Mouse (Mus musculus) stomach, embryonic 15.5 days (tissue): Measurements from ENCODE around the gene Shank2. TPM values are rescaled to one million over a fixed set of nuclear protein-coding genes. Genes with fewer than 3 reads are reported as not detected.

Source experiments
- ATAC-seq: fragments of 200-750 bp; cut with Nextera tagmentation; 2 replicates; pipeline ENCODE4 v1.8.0; 2017; ENCODE audit warnings: low read depth, moderate number of reproducible peaks, moderate TSS enrichment; ENCODE audit not compliant: insufficient read depth, low FRiP score
- H3K27ac ChIP-seq: fragments of 300-500 bp; sonication (generic); 2 replicates; pipeline ENCODE4 v1.5.1; 2015; ENCODE audit warnings: mild to moderate bottlenecking, inconsistent platforms
- H3K27me3 ChIP-seq: fragments of 300-500 bp; sonication (generic); replicated peaks from 2 replicates; pipeline ENCODE4 v1.6.1; 2015; ENCODE audit warnings: inconsistent platforms
- H3K36me3 ChIP-seq: fragments of 300-500 bp; sonication (generic); 2 replicates; pipeline ENCODE4 v1.6.1; 2015; ENCODE audit warnings: inconsistent platforms
- H3K4me1 ChIP-seq: fragments of 300-500 bp; sonication (generic); 2 replicates; pipeline ENCODE4 v1.6.1; 2015; ENCODE audit warnings: inconsistent platforms
- H3K4me2 ChIP-seq: fragments of 300-500 bp; sonication (generic); 2 replicates; pipeline ENCODE4 v1.6.1; 2015; ENCODE audit warnings: mild to moderate bottlenecking, inconsistent platforms
- H3K4me3 ChIP-seq: fragments of 300-500 bp; sonication (generic); replicated peaks from 2 replicates; pipeline ENCODE4 v1.5.1; 2015; ENCODE audit warnings: inconsistent platforms
- H3K9ac ChIP-seq: fragments of 300-500 bp; sonication (generic); 2 replicates; pipeline ENCODE4 v1.6.1; 2015; ENCODE audit warnings: inconsistent platforms
- H3K9me3 ChIP-seq: fragments of 300-500 bp; sonication (generic); 2 replicates; pipeline ENCODE4 v1.6.1; 2016; ENCODE audit warnings: inconsistent platforms
- WGBS: fragments of 180-500 bp; shearing (Covaris S2); methylation state at CpG from one replicate; pipeline ENCODE4 v1.1.7; 2015; 5-methylcytosine and 5-hydroxymethylcytosine counted together
- polyA plus RNA-seq: library from polyadenylated mRNA; unstranded; fragments of >200 nt; fragmentation: Nextera tagmentation; extraction: Ambion mirVana; gene quantifications from 2 replicates; pipeline ENCODE4 v1.2.1, GENCODE M21; 2015

The Shank2 gene
- polyA plus RNA-seq, 1 experiment from 2014 or later, result 2.1 TPM

DNA sequence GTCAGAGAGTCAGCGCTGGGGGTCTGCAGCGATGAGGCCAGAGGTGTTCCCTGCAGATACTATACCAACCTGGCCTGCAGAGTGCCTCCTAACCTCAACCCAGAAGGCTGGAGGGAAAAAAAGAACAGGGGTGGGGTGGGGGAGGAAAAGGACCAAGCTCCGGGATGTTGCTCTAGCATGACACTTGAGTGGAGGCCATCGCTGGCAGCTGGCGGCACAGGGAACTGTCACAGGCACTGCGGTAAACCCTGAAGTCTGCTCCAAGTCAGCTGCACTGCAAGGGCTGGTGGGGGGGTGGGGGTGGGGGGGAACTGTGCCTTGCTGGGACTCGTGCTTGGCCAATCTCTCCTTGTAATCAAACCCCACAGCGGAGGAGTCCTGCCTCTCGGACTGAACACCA lies 448.9 kb downstream of the Shank2 start:
- H3K4me3 ChIP-seq, result no peak overlapping the region
- H3K4me2 ChIP-seq, result no peak overlapping the region
- H3K36me3 ChIP-seq, result peaks cover 68% of the 10 kb centered on the region
- no peak overlapping the region for H3K9ac ChIP-seq
- WGBS, result 88% methylated on average over 9 of the region's 9 CpGs
- H3K4me1 ChIP-seq, result no peaks in the 10 kb centered on the region
- H3K27me3 ChIP-seq, result no peaks in the 10 kb centered on the region
- no peak overlapping the region for H3K27ac ChIP-seq
- ATAC-seq, result no peak
- H3K9me3 ChIP-seq, result no peaks in the 10 kb centered on the region

DNA sequence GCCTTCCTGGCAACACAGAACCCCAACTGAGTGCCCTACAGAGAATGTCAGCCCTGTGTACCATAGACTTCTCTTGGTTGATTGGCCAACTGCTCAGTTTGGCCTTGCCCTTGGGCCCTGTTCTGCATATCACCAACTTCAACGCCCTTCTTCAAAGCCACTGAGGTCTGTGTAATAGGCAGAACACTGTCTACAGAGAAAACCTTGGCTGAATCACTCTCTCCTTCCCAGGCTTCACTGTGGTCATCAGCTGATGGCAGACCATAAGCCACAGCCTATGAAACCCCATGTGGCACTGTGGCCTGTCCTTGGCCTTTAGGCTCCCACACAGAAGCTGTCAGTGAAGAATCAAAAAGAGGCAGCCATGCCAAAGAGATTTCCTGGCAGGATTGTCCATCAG lies 457.2 kb downstream of the Shank2 start:
- H3K36me3 ChIP-seq, result peaks cover 82% of the 10 kb centered on the region
- ATAC-seq, result no peak
- no peak overlapping the region for H3K27ac ChIP-seq
- H3K4me2 ChIP-seq, result no peak overlapping the region
- no peak overlapping the region for H3K9ac ChIP-seq
- WGBS, result 89% methylated on average over 1 of the region's 1 CpGs
- no peaks in the 10 kb centered on the region for H3K9me3 ChIP-seq
- no peaks in the 10 kb centered on the region for H3K27me3 ChIP-seq
- no peaks in the 10 kb centered on the region for H3K4me1 ChIP-seq
- no peak overlapping the region for H3K4me3 ChIP-seq

DNA sequence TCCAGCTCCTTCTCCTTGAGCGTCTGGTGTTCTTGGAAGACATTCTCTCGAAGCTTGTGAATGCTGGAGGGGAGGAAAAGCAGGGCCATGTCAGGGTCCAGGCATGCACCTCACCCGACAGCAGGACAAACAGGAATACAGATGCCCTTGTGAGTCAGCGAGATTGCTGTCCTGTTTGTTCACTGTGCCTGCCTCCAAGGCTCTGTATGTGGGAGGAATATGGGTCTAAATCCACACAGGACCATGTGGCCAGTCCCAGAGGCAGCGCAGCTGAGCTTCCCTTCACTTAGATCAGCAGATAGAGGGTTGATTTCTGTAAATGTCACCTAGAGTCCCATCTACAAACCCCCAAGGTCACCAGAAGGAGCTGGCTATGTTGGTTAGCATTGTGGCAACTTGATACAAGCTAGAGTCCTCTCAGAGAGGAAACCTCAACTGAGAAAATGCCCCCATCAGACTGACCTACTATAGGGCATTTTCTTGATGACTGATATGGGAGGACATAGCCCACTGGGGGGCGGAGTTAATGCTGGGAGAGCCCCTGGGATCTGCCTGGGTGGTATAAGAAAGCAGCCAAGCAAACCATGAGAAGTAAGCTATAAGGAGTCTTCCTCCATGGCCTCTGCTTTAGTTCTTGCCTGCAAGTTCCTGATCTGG lies 459.6 kb downstream of the Shank2 start:
- 89% methylated on average over 6 of the region's 6 CpGs for WGBS
- no peak for ATAC-seq
- H3K9ac ChIP-seq, result no peak overlapping the region
- no peaks in the 10 kb centered on the region for H3K9me3 ChIP-seq
- no peak overlapping the region for H3K27ac ChIP-seq
- no peak overlapping the region for H3K4me2 ChIP-seq
- no peaks in the 10 kb centered on the region for H3K27me3 ChIP-seq
- no peaks in the 10 kb centered on the region for H3K4me1 ChIP-seq
- H3K4me3 ChIP-seq, result no peak overlapping the region
- peaks cover 75% of the 10 kb centered on the region for H3K36me3 ChIP-seq

DNA sequence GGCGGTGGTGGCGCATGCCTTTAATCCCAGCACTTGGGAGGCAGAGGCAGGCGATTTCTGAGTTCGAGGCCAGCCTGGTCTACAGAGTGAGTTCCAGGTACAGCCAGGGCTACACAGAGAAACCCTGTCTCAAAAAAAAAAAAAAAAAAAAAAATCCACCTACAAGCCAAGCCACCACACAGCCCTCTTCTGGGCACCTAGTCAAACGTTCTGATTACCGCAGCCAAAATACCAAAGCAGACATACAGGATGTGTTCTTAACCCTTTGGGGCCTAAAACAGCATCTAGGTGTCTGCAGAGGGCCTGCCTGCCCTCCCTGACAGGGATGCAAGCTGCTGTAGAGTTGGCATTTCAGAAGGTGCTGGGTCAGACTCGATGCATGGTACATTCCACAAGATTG lies 460.8 kb downstream of the Shank2 start:
- WGBS, result 85% methylated on average over 7 of the region's 7 CpGs
- no peak overlapping the region for H3K4me2 ChIP-seq

DNA sequence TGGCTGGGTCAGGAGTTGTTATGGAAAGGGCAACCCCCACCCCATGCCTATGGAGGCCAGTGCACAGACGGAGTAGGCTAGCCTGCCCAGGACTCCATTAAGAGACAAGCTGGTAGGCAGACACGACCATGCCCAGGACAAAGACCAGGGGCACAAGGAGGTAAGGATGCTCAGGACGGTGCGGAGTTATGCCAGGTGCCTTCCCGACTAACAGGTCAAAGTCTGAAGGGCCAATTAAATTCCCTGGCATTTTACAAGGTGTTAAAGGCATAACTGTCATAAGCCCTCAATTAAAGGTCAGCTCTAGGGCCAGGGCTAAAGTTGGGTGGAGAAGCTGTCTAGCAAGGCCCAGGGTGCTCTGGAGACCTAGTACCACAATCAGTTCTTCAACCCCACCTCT lies 467.0 kb downstream of the Shank2 start:
- H3K27ac ChIP-seq, result peak overlapping the region; percentile 91; the same call in 1 of the 2 replicates
- H3K4me1 ChIP-seq, result peaks cover 19% of the 10 kb centered on the region
- H3K9me3 ChIP-seq, result no peaks in the 10 kb centered on the region
- H3K27me3 ChIP-seq, result no peaks in the 10 kb centered on the region
- no peak for ATAC-seq
- 72% methylated on average over 5 of the region's 5 CpGs for WGBS
- peaks cover 13% of the 10 kb centered on the region for H3K36me3 ChIP-seq
- no peak overlapping the region for H3K4me3 ChIP-seq
- H3K9ac ChIP-seq, result no peak overlapping the region
- peak overlapping the region; percentile 71 for H3K4me2 ChIP-seq

More for the DNA sequence above, 460.8 kb downstream of the Shank2 start:
- no peak overlapping the region for H3K4me3 ChIP-seq
- H3K27me3 ChIP-seq, result no peaks in the 10 kb centered on the region
- no peak overlapping the region for H3K9ac ChIP-seq
- no peak for ATAC-seq
- H3K9me3 ChIP-seq, result no peaks in the 10 kb centered on the region
- peaks cover 63% of the 10 kb centered on the region for H3K36me3 ChIP-seq
- H3K4me1 ChIP-seq, result no peaks in the 10 kb centered on the region
- H3K27ac ChIP-seq, result no peak overlapping the region

DNA sequence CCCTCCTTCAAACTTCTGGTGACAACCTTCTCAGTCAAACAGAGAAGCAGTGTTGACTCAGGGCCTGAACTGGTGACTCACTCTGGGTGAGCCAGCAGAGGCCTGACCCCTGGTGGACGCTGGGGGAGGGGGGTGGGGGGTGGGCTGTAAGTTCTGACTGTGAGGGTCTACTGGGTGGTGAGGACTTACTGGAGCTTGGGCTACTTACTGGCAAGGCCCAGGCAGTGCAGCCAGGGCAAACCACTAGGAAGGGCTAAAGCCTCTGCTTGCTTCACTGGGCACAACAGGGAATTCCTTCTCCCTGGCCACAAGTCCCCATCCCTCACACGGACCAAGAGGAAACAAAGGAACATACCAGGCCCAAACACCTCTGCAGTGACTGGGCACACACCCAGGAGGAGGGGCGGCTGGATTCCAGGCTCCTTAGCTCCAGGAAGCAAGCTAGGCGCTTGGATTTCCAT lies 467.5 kb downstream of the Shank2 start:
- peaks cover 19% of the 10 kb centered on the region for H3K4me1 ChIP-seq
- peak overlapping the region; percentile 96 for H3K9ac ChIP-seq
- H3K4me2 ChIP-seq, result peak overlapping the region; percentile 71
- H3K9me3 ChIP-seq, result no peaks in the 10 kb centered on the region
- peaks cover 13% of the 10 kb centered on the region for H3K36me3 ChIP-seq
- H3K27ac ChIP-seq, result peak overlapping the region; percentile 91
- no peaks in the 10 kb centered on the region for H3K27me3 ChIP-seq
- peak; percentile 44 for ATAC-seq
- 20% methylated on average over 4 of the region's 4 CpGs for WGBS
- H3K4me3 ChIP-seq, result peak overlapping the region; percentile 95

DNA sequence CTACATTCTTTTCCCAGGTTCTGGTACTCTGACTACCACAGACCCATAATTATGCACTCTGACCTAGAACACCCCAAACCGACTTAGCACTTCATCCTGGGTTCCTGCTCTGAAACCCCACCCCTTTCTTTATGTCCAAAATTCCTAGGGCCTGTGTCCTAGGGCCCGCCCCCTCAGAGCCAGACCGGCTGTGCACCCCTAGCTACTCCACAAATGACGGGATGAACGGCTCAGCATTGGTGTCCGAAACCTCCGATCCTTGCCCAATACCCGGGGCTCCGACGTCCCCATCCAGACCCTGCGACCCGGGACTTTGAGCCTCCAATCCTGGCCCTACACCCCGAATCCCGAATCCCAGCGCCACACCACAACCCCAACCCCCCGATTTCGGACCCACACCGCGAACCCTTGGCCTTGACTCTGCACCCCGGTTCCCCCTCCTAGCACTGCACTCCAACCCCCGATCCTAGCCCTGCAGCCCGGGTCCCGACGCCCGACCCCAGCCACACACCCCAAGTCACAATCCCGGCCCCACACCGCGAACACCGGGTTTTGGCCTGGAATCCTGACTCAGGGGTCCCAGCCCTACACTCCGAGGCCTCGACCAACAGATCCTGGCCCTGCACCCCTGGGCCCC lies 468.3 kb downstream of the Shank2 start:
- Histone ChIP-seq H3K4me1 (peaks cover 19% of the 10 kb centered on the region), H3K9me3 (no peaks in the 10 kb centered on the region), H3K4me2 (peak overlapping the region; percentile 71), H3K9ac (peak overlapping the region; percentile 96), H3K4me3 (peak overlapping the region; percentile 95), H3K27me3 (no peaks in the 10 kb centered on the region), H3K36me3 (peaks cover 7% of the 10 kb centered on the region), H3K27ac (peak overlapping the region; percentile 91)
- WGBS, result 2% methylated on average over 31 of the region's 31 CpGs
- ATAC-seq, result peak; percentile 21

DNA sequence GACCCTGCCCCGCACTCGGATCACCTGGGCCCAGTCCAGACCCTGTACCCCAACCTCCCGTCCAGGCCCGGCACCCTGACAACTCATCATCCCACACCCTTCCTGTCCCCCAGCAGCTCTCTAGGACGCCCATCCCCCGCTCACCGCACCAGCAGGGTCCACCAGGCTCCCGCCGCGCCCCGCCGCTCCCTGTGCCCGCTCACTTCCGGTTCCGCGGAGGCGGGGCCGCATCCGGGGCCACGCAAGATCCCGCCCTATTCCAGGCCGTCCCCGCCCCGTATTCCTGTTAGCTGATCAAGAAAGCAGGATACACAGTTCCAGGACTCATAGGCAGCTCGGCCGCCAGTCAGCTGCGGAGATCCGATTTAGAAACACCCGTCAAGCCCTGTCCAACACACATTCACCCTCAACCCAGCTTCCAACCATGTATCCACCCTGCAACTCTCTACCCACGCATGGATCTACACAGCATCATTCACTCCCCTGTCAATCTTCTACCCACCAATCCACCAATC lies 468.9 kb downstream of the Shank2 start, which contains the start of gene Cttn:
Gene Cttn (minus strand): TSS at position 465 of the 515 bp plus-strand sequence.
- Histone ChIP-seq H3K4me1 (peaks cover 19% of the 10 kb centered on the region), H3K9me3 (no peaks in the 10 kb centered on the region), H3K4me2 (peak within 1 kb of the TSS; percentile 71), H3K9ac (peak within 1 kb of the TSS; percentile 96), H3K27ac (peak within 1 kb of the TSS; percentile 91), H3K36me3 (peaks cover 2% of the 10 kb centered on the region; the same call in 1 of the 2 replicates), H3K27me3 (no peaks in the 10 kb centered on the region), H3K4me3 (peak within 1 kb of the TSS; percentile 95)
- ATAC-seq, result peak; percentile 93
- WGBS, result 2% methylated on average over 30 of the region's 30 CpGs

DNA sequence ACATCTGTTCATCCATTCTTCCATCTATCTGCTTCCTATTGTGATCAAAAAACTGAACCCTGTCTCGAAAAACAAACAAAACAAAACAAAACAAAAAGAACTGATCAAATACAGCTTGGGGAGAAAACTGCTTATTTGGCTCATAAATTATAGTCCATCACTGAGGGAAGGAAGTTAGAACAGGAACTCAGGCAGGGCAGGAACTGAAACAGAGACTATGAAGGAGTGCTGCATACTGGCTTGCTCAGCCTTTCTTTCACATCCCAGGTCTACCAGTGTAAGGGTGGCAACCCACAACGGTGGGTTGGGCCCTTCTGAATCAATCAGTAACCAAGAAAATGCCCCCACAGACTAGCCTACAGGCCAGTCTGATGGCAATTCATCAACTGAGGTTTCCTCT lies 469.4 kb downstream of the Shank2 start:
- H3K4me2 ChIP-seq, result peak overlapping the region; percentile 71
- no peaks in the 10 kb centered on the region for H3K9me3 ChIP-seq
- H3K9ac ChIP-seq, result peak overlapping the region; percentile 96; the same call in 1 of the 2 replicates
- ATAC-seq, result no peak
- no peaks in the 10 kb centered on the region; the same call in 1 of the 2 replicates for H3K36me3 ChIP-seq
- no peaks in the 10 kb centered on the region for H3K27me3 ChIP-seq
- 74% methylated on average over 2 of the region's 2 CpGs for WGBS
- peaks cover 19% of the 10 kb centered on the region for H3K4me1 ChIP-seq
- peak overlapping the region; percentile 95 for H3K4me3 ChIP-seq
- H3K27ac ChIP-seq, result peak overlapping the region; percentile 91; the same call in 1 of the 2 replicates

DNA sequence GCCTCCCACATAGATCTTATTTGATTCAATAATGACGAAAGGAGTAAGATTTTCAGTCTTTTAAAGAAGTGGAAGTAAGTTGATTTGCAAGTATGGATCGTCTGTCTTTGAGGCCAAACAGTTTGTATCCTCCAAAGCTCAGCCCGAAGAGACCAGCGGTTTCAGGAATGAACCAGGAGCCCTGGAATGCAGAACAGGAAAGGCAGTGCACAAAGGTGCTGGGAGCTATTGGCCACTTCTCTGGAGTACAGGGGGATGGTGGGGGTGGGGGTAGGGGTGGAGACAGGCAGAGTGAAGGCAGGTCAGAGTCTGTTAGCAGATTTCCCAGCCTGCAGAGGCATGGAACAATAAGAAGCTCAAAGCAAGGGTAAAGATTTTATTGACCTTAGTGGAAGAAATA lies 471.8 kb downstream of the Shank2 start:
- H3K4me2 ChIP-seq, result no peak overlapping the region
- no peaks in the 10 kb centered on the region for H3K27me3 ChIP-seq
- ATAC-seq, result no peak
- H3K4me1 ChIP-seq, result peaks cover 13% of the 10 kb centered on the region
- WGBS, result 52% methylated on average over 4 of the region's 4 CpGs
- H3K9me3 ChIP-seq, result no peaks in the 10 kb centered on the region
- H3K36me3 ChIP-seq, result peaks cover 7% of the 10 kb centered on the region; the same call in 1 of the 2 replicates
- H3K9ac ChIP-seq, result no peak overlapping the region
- no peak overlapping the region for H3K27ac ChIP-seq
- H3K4me3 ChIP-seq, result no peak overlapping the region
